Mouse (Mus musculus) hindbrain, embryonic 11.5 days (tissue): ENCODE data around the gene Slc16a1. TPM values are rescaled to one million over a fixed set of nuclear protein-coding genes. Genes with fewer than 3 reads are reported as not detected.

Source experiments
- ATAC-seq: fragments of 200-750 bp; cut with Nextera tagmentation; 2 replicates; pipeline ENCODE4 v1.8.0; 2017; ENCODE audit warnings: mild to moderate bottlenecking, moderate TSS enrichment, moderate library complexity; ENCODE audit not compliant: low FRiP score
- DNase-seq: peaks from one replicate; pipeline ENCODE4 v3.0.0-alpha.2; 2015; ENCODE audit warnings: low spot score
- H3K27ac ChIP-seq: fragments of 300-500 bp; sonication (generic); 2 replicates; pipeline ENCODE4 v1.5.1; 2014; ENCODE audit warnings: mild to moderate bottlenecking, low read depth, low read length
- H3K27me3 ChIP-seq: fragments of 300-500 bp; sonication (generic); 2 replicates; pipeline ENCODE4 v1.6.1; 2014; ENCODE audit warnings: mild to moderate bottlenecking, low read length, moderate library complexity, mixed read lengths; ENCODE audit not compliant: control insufficient read depth, insufficient read depth
- H3K36me3 ChIP-seq: fragments of 300-500 bp; sonication (generic); 2 replicates; pipeline ENCODE4 v1.6.1; 2014; ENCODE audit warnings: mild to moderate bottlenecking, low read length, moderate library complexity, mixed read lengths; ENCODE audit not compliant: control insufficient read depth, insufficient read depth
- H3K4me1 ChIP-seq: fragments of 300-500 bp; sonication (generic); replicated peaks from 2 replicates; pipeline ENCODE4 v1.6.1; 2014; ENCODE audit warnings: low read length, mixed read lengths; ENCODE audit not compliant: control insufficient read depth, insufficient read depth
- H3K4me2 ChIP-seq: fragments of 300-500 bp; sonication (generic); replicated peaks from 2 replicates; pipeline ENCODE4 v1.6.1; 2014; ENCODE audit warnings: mild to moderate bottlenecking, low read depth, low read length
- H3K4me3 ChIP-seq: fragments of 300-500 bp; sonication (generic); 2 replicates; pipeline ENCODE4 v1.5.1; 2014; ENCODE audit warnings: low read depth, low read length
- H3K9ac ChIP-seq: fragments of 300-500 bp; sonication (generic); 2 replicates; pipeline ENCODE4 v1.6.1; 2014; ENCODE audit warnings: low read depth, low read length
- H3K9me3 ChIP-seq: fragments of 300-500 bp; sonication (generic); 2 replicates; pipeline ENCODE4 v1.6.1; 2016; ENCODE audit warnings: low read length; ENCODE audit not compliant: control insufficient read depth
- WGBS: fragments of 180-500 bp; shearing (Covaris S2); extraction: QIAGEN DNeasy Blood & Tissue Kit; methylation state at CpG from one replicate; pipeline ENCODE4 v1.1.7; 2014; 5-methylcytosine and 5-hydroxymethylcytosine counted together
- polyA plus RNA-seq: library from polyadenylated mRNA; unstranded; fragments of >200 nt; fragmentation: Nextera tagmentation; extraction: Ambion mirVana; gene quantifications from 2 replicates; pipeline ENCODE4 v1.2.1, GENCODE M21; 2014

Gene Slc16a1
- polyA plus RNA-seq, 1 experiment from 2014 or later = 31.7 TPM

GRCm38 (mm10) chr3:104611951-104612350 lies 26.5 kb upstream of the Slc16a1 start:
- H3K27ac ChIP-seq = no peak overlapping the region
- H3K4me1 ChIP-seq = no peaks in the 10 kb centered on the region
- no peak overlapping the region for H3K4me2 ChIP-seq
- no peak overlapping the region for H3K9ac ChIP-seq
- 93% methylated on average over 3 of the region's 3 CpGs for WGBS
- H3K9me3 ChIP-seq = no peaks in the 10 kb centered on the region
- H3K27me3 ChIP-seq = no peaks in the 10 kb centered on the region
- ATAC-seq = no peak
- no peaks in the 10 kb centered on the region for H3K36me3 ChIP-seq
- DNase-seq = no peak
- no peak overlapping the region for H3K4me3 ChIP-seq

GRCm38 (mm10) chr3:104613102-104613501 lies 25.4 kb upstream of the Slc16a1 start:
- Histone ChIP-seq H3K9ac (no peak overlapping the region), H3K4me2 (no peak overlapping the region)
- no peak for DNase-seq

GRCm38 (mm10) chr3:104614081-104614480 lies 24.4 kb upstream of the Slc16a1 start:
- Histone ChIP-seq H3K9me3 (no peaks in the 10 kb centered on the region), H3K4me3 (no peak overlapping the region), H3K27me3 (no peaks in the 10 kb centered on the region), H3K4me2 (no peak overlapping the region), H3K36me3 (no peaks in the 10 kb centered on the region), H3K9ac (no peak overlapping the region), H3K27ac (no peak overlapping the region), H3K4me1 (no peaks in the 10 kb centered on the region)
- DNase-seq = no peak
- no peak for ATAC-seq
- 78% methylated on average over 1 of the region's 1 CpGs for WGBS

More at GRCm38 (mm10) chr3:104613102-104613501, 25.4 kb upstream of the Slc16a1 start:
- Histone ChIP-seq H3K36me3 (no peaks in the 10 kb centered on the region), H3K27me3 (no peaks in the 10 kb centered on the region), H3K9me3 (no peaks in the 10 kb centered on the region), H3K4me3 (no peak overlapping the region), H3K4me1 (no peaks in the 10 kb centered on the region), H3K27ac (no peak overlapping the region)
- no peak for ATAC-seq
- WGBS = 71% methylated on average over 5 of the region's 5 CpGs

- H3K27ac ChIP-seq = no peak overlapping the region
- no peak overlapping the region for H3K9ac ChIP-seq
- no peaks in the 10 kb centered on the region for H3K36me3 ChIP-seq
- whole genome bisulfite sequencing = 75% methylated on average over 2 of the region's 2 CpGs
- no peak for ATAC-seq
- no peaks in the 10 kb centered on the region for H3K4me1 ChIP-seq
- no peaks in the 10 kb centered on the region for H3K9me3 ChIP-seq
- no peak overlapping the region for H3K4me3 ChIP-seq
- no peaks in the 10 kb centered on the region for H3K27me3 ChIP-seq
- no peak overlapping the region for H3K4me2 ChIP-seq
- DNase-seq = no peak
Observed at GRCm38 (mm10) chr3:104615216-104615615, 23.3 kb upstream of the Slc16a1 start.

- Histone ChIP-seq H3K4me3 (no peak overlapping the region), H3K4me1 (no peaks in the 10 kb centered on the region), H3K9me3 (no peaks in the 10 kb centered on the region), H3K4me2 (no peak overlapping the region), H3K36me3 (no peaks in the 10 kb centered on the region), H3K27me3 (no peaks in the 10 kb centered on the region), H3K9ac (no peak overlapping the region), H3K27ac (no peak overlapping the region)
- no peak for ATAC-seq
- DNase-seq = no peak
- 57% methylated on average over 8 of the region's 8 CpGs for WGBS
Observed at GRCm38 (mm10) chr3:104616155-104616554, 22.3 kb upstream of the Slc16a1 start.

GRCm38 (mm10) chr3:104621841-104622240 lies 16.6 kb upstream of the Slc16a1 start:
- WGBS = 61% methylated on average over 1 of the region's 1 CpGs
- Histone ChIP-seq H3K9me3 (no peaks in the 10 kb centered on the region), H3K27ac (no peak overlapping the region), H3K36me3 (no peaks in the 10 kb centered on the region), H3K4me2 (no peak overlapping the region), H3K4me1 (no peaks in the 10 kb centered on the region), H3K27me3 (no peaks in the 10 kb centered on the region), H3K9ac (no peak overlapping the region), H3K4me3 (no peak overlapping the region)
- no peak for DNase-seq
- no peak for ATAC-seq

- H3K9me3 ChIP-seq = no peaks in the 10 kb centered on the region
- H3K27ac ChIP-seq = no peak overlapping the region
- H3K4me2 ChIP-seq = no peak overlapping the region
- no peak overlapping the region for H3K4me3 ChIP-seq
- DNase-seq (no peak), ATAC-seq (no peak)
- H3K36me3 ChIP-seq = no peaks in the 10 kb centered on the region
- 37% methylated on average over 2 of the region's 2 CpGs for WGBS
- no peak overlapping the region for H3K9ac ChIP-seq
- no peaks in the 10 kb centered on the region for H3K4me1 ChIP-seq
- H3K27me3 ChIP-seq = no peaks in the 10 kb centered on the region
Observed at GRCm38 (mm10) chr3:104629810-104630209, 8.7 kb upstream of the Slc16a1 start.

GRCm38 (mm10) chr3:104630941-104631340 lies 7.5 kb upstream of the Slc16a1 start:
- H3K27ac ChIP-seq = no peak overlapping the region
- WGBS = 93% methylated on average over 2 of the region's 2 CpGs
- H3K9me3 ChIP-seq = no peaks in the 10 kb centered on the region
- no peak overlapping the region for H3K4me2 ChIP-seq
- ATAC-seq (no peak), DNase-seq (no peak)
- H3K27me3 ChIP-seq = no peaks in the 10 kb centered on the region
- no peaks in the 10 kb centered on the region for H3K36me3 ChIP-seq
- no peak overlapping the region for H3K4me3 ChIP-seq
- H3K4me1 ChIP-seq = no peaks in the 10 kb centered on the region
- no peak overlapping the region for H3K9ac ChIP-seq

- ATAC-seq (no peak), DNase-seq (no peak)
- no peak overlapping the region for H3K4me2 ChIP-seq
- H3K9ac ChIP-seq = no peak overlapping the region
- H3K27me3 ChIP-seq = no peaks in the 10 kb centered on the region
- no peaks in the 10 kb centered on the region for H3K4me1 ChIP-seq
- 91% methylated on average over 4 of the region's 4 CpGs for WGBS
- no peak overlapping the region for H3K27ac ChIP-seq
- H3K36me3 ChIP-seq = no peaks in the 10 kb centered on the region
- H3K9me3 ChIP-seq = no peaks in the 10 kb centered on the region
- no peak overlapping the region for H3K4me3 ChIP-seq
Observed at GRCm38 (mm10) chr3:104632560-104633162, 5.8 kb upstream of the Slc16a1 start.
